Mouse (Mus musculus): ENCODE data around the gene Chl1. TPM values are rescaled to one million over a fixed set of nuclear protein-coding genes. Genes with fewer than 3 reads are reported as not detected.

Chl1 gene
- polyA plus RNA-seq, 1 experiment from 2014 or later, result 0.86 TPM

DNA sequence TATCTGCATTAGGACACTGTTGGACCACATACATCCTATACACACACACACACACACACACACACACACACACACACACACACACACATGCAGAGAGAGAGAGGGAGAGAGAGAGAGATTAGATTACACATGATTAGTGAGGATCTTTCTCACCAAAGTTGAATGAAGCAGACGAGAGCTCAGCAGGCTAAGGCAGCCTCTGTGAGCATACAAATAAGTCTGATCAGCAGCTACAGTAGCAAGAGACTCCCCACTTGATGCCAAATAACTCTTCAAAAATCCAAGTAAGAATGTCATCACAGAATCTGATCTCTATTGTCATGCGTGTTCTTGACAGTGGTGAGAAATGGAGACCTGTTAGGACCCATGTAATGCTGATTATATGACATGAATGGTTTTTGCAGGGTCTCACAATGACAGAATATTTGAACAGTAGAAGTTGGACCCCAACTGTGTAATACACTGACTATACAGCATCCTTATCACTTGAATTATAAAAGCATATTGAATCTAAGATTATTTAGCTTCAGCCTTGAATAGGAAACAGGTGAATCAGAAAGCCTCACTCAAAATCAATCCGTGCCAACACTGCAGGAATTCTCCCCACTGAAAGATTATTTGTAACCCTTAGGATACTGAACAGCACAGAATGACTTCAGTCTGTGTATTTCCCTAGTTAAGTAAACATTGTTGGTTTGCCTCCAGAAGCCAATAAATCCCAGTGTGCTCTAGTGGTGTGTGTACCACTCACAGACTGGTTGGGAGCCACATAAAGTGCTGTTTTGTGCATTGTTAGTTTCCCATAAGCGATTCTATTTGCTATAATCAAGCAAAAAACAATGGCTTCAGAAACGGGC, 47.9 kb downstream of the Chl1 start:
- Histone ChIP-seq H3K9ac (no peak overlapping the region), H3K36me3 (no peaks in the 10 kb centered on the region), H3K27ac (no peak overlapping the region), H3K4me3 (replicated peaks) (no peak overlapping the region), H3K4me1 (no peaks in the 10 kb centered on the region), H3K27me3 (no peaks in the 10 kb centered on the region), H3K4me2 (no peak overlapping the region), H3K9me3 (replicated peaks) (no peaks in the 10 kb centered on the region)
- 70% methylated on average over 5 of the region's 5 CpGs for WGBS
- no peak for ATAC-seq (replicated peaks; ENCODE audit: low FRiP score)

DNA sequence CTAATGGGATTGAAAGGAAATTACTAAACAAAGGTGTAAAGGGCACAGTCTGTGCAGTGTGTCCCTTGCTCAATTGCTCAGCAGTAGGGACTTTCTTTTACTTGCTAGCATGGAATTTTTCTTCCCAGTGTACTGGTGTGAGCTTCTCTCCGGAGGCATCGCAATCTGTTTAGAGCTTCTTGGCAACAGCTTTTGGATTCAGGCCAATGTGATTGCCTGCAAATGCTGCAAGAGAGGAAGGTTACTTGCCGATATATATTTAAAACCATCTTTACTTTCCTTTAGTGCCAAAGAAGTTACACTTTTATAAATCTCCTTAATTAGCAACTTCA, 48.5 kb downstream of the Chl1 start:
- H3K27ac ChIP-seq, result no peak overlapping the region
- no peaks in the 10 kb centered on the region for H3K9me3 ChIP-seq (replicated peaks)
- WGBS, result 64% methylated on average over 3 of the region's 3 CpGs
- no peaks in the 10 kb centered on the region for H3K36me3 ChIP-seq
- H3K27me3 ChIP-seq, result no peaks in the 10 kb centered on the region
- no peak overlapping the region for H3K4me3 ChIP-seq (replicated peaks)
- no peak overlapping the region for H3K4me2 ChIP-seq
- no peak for ATAC-seq (replicated peaks; ENCODE audit: low FRiP score)
- no peak overlapping the region for H3K9ac ChIP-seq
- no peaks in the 10 kb centered on the region for H3K4me1 ChIP-seq

DNA sequence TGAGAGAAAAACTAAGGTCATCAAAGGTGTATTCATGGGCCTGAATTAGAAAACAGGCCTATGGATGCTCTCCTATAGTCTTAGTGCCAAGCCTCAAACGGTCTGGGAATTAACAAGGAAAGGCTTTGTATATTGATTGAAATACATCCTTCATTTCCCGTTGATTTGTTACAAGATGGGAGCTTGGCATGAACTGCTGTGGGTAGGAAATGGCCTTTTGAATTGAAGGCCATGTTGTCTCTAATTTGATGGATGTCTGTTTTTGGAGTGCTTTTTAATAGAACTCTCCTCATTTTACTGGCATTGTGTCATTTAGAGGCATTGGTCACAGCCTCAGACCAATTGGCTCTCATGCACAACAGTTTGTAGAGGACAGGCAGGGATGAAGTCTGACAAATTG, 49.0 kb downstream of the Chl1 start:
- Histone ChIP-seq H3K9me3 (replicated peaks) (no peaks in the 10 kb centered on the region), H3K27me3 (no peaks in the 10 kb centered on the region), H3K36me3 (no peaks in the 10 kb centered on the region), H3K4me3 (replicated peaks) (no peak overlapping the region), H3K27ac (no peak overlapping the region), H3K4me2 (no peak overlapping the region), H3K9ac (no peak overlapping the region), H3K4me1 (no peaks in the 10 kb centered on the region)
- WGBS, result 67% methylated on average over 2 of the region's 2 CpGs
- no peak for ATAC-seq (replicated peaks; ENCODE audit: low FRiP score)

DNA sequence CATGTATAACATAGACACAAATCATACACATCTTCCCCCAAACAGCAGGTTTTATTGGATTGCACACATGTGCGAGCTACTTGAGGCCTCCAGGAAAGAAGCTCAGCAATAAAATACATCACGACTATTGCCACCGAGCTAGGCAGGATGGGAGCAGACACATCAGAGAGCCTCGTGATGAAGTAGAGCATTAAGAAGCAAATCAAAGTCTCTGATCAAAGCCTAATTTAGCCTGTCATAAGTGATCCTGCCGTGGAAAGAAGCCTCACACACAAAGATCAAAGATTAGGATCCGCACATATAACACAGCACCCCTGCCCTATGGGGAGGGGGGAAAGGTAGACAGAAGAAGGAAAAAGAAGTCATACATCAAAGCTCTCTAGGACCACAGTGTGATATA, 54.4 kb downstream of the Chl1 start:
- no peaks in the 10 kb centered on the region for H3K4me1 ChIP-seq
- ATAC-seq (replicated peaks; ENCODE audit: low FRiP score), result no peak
- no peaks in the 10 kb centered on the region for H3K27me3 ChIP-seq
- 40% methylated on average over 6 of the region's 6 CpGs for WGBS
- no peak overlapping the region for H3K4me3 ChIP-seq (replicated peaks)
- H3K36me3 ChIP-seq, result no peaks in the 10 kb centered on the region
- no peak overlapping the region for H3K9ac ChIP-seq
- no peak overlapping the region for H3K27ac ChIP-seq
- no peak overlapping the region for H3K4me2 ChIP-seq
- no peaks in the 10 kb centered on the region for H3K9me3 ChIP-seq (replicated peaks)

DNA sequence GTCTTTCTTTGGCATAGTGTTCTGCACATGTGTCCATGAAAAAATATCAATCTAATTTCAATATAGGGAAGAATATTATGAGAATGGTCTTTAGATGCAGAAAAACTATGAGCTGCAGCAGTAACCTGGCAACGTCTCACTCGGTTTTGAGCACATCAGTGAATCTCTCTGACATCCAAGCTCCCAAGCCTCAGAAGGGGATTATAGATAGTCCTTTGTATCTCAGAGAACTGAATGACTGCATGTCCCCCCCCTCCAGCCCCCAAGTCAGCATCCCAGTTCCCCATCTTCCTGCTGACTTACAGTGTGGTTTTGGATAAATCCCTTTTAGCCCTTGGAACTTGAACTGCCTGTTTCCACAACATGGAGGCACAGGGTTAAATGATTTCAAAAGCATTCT, 56.9 kb downstream of the Chl1 start:
- Histone ChIP-seq H3K27me3 (no peaks in the 10 kb centered on the region), H3K27ac (no peak overlapping the region), H3K4me1 (no peaks in the 10 kb centered on the region), H3K4me2 (no peak overlapping the region), H3K4me3 (replicated peaks) (no peak overlapping the region), H3K9ac (no peak overlapping the region), H3K36me3 (no peaks in the 10 kb centered on the region), H3K9me3 (replicated peaks) (no peaks in the 10 kb centered on the region)
- no peak for ATAC-seq (replicated peaks; ENCODE audit: low FRiP score)
- WGBS, result 63% methylated on average over 2 of the region's 2 CpGs

DNA sequence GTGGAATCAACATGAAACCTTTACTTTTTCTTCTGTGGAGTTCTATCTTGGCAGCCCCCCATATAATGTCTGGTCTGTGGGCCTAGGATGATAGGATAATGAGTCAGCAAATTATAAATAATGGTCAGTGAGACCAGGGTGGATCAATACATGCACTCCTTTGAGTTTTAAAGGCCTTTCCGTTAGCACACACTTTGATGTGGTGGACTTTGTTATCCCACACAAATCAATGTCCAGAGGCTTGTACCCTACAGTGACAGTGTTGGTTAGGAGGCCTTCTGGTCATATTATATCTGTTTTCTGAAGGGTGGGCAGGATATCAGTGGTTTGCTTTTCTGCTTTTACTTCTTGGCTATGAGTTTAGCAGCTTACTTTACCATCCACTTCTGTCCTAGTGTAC, 62.3 kb downstream of the Chl1 start:
- ATAC-seq (replicated peaks; ENCODE audit: low FRiP score), result no peak
- H3K36me3 ChIP-seq, result no peaks in the 10 kb centered on the region
- H3K9ac ChIP-seq, result no peak overlapping the region
- no peak overlapping the region for H3K27ac ChIP-seq
- no peak overlapping the region for H3K4me3 ChIP-seq (replicated peaks)
- no peak overlapping the region for H3K4me2 ChIP-seq
- no peaks in the 10 kb centered on the region for H3K9me3 ChIP-seq (replicated peaks)
- no peaks in the 10 kb centered on the region for H3K27me3 ChIP-seq
- WGBS, result 45% methylated on average over 1 of the region's 1 CpGs
- H3K4me1 ChIP-seq, result no peaks in the 10 kb centered on the region

GRCm38 (mm10) chr6:103584224-103584623, 73.8 kb downstream of the Chl1 start:
- no peaks in the 10 kb centered on the region for H3K36me3 ChIP-seq
- H3K27me3 ChIP-seq, result no peaks in the 10 kb centered on the region
- no peak overlapping the region for H3K4me3 ChIP-seq (replicated peaks)
- no peak overlapping the region for H3K9ac ChIP-seq
- H3K4me2 ChIP-seq, result no peak overlapping the region
- WGBS, result 89% methylated on average over 1 of the region's 1 CpGs
- no peak for ATAC-seq (replicated peaks; ENCODE audit: low FRiP score)
- H3K27ac ChIP-seq, result no peak overlapping the region
- no peaks in the 10 kb centered on the region for H3K4me1 ChIP-seq
- peaks cover 2% of the 10 kb centered on the region; the same call in 1 of the 2 replicates for H3K9me3 ChIP-seq (replicated peaks)

- WGBS, result 52% methylated on average over 1 of the region's 1 CpGs
- Histone ChIP-seq H3K27me3 (no peaks in the 10 kb centered on the region), H3K9me3 (replicated peaks) (peaks cover 2% of the 10 kb centered on the region; the same call in 1 of the 2 replicates), H3K4me1 (no peaks in the 10 kb centered on the region), H3K9ac (no peak overlapping the region), H3K36me3 (no peaks in the 10 kb centered on the region), H3K4me2 (no peak overlapping the region), H3K27ac (no peak overlapping the region), H3K4me3 (replicated peaks) (no peak overlapping the region)
- ATAC-seq (replicated peaks; ENCODE audit: low FRiP score), result no peak
Observed at GRCm38 (mm10) chr6:103585667-103586066, 75.3 kb downstream of the Chl1 start.

DNA sequence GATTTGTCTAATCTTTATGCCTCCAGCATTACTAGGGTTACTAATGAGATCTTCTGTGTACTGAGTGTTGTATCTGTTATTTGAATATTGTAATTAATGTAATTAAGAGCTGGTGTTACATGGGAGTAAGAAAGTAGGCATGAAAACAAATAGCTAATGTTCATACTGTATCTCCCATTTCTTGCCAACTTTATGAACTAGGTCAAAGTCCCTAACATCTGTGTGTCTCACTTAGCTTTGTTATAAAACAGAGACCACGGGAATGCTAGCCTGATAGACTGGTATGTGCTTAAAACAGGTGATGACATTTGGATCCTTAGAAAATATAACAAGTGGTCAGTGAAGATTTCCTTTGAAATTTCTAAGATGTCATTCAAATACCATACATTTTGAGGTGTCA, 75.7 kb downstream of the Chl1 start:
- no peaks in the 10 kb centered on the region for H3K27me3 ChIP-seq
- no peak overlapping the region for H3K4me3 ChIP-seq (replicated peaks)
- no peaks in the 10 kb centered on the region for H3K36me3 ChIP-seq
- H3K27ac ChIP-seq, result no peak overlapping the region
- no peak overlapping the region for H3K9ac ChIP-seq
- H3K4me2 ChIP-seq, result no peak overlapping the region
- no peak for ATAC-seq (replicated peaks; ENCODE audit: low FRiP score)
- 70% methylated on average over 1 of the region's 1 CpGs for WGBS
- H3K4me1 ChIP-seq, result no peaks in the 10 kb centered on the region
- peaks cover 2% of the 10 kb centered on the region; the same call in 1 of the 2 replicates for H3K9me3 ChIP-seq (replicated peaks)

GRCm38 (mm10) chr6:103602070-103602469, 91.7 kb downstream of the Chl1 start:
- no peaks in the 10 kb centered on the region for H3K4me1 ChIP-seq

GRCm38 (mm10) chr6:103610656-103611055, 100.3 kb downstream of the Chl1 start:
- H3K27ac ChIP-seq, result no peak overlapping the region
- H3K27me3 ChIP-seq, result no peaks in the 10 kb centered on the region
- H3K9ac ChIP-seq, result no peak overlapping the region
- no peaks in the 10 kb centered on the region for H3K9me3 ChIP-seq (replicated peaks)
- H3K4me2 ChIP-seq, result no peak overlapping the region
- no peak for ATAC-seq (replicated peaks; ENCODE audit: low FRiP score)
- no peak overlapping the region for H3K4me3 ChIP-seq (replicated peaks)
- H3K4me1 ChIP-seq, result no peaks in the 10 kb centered on the region
- WGBS, result 74% methylated on average over 3 of the region's 3 CpGs
- H3K36me3 ChIP-seq, result no peaks in the 10 kb centered on the region

More at GRCm38 (mm10) chr6:103602070-103602469, 91.7 kb downstream of the Chl1 start:
- Histone ChIP-seq H3K4me2 (no peak overlapping the region), H3K9me3 (replicated peaks) (no peaks in the 10 kb centered on the region), H3K4me3 (replicated peaks) (no peak overlapping the region), H3K27me3 (no peaks in the 10 kb centered on the region), H3K9ac (no peak overlapping the region), H3K36me3 (no peaks in the 10 kb centered on the region), H3K27ac (no peak overlapping the region)
- 45% methylated on average over 4 of the region's 4 CpGs for WGBS
- ATAC-seq (replicated peaks; ENCODE audit: low FRiP score), result no peak

GRCm38 (mm10) chr6:103612626-103613025, 102.2 kb downstream of the Chl1 start:
- Histone ChIP-seq H3K4me2 (no peak overlapping the region), H3K4me3 (replicated peaks) (no peak overlapping the region), H3K9me3 (replicated peaks) (no peaks in the 10 kb centered on the region), H3K27me3 (no peaks in the 10 kb centered on the region), H3K27ac (no peak overlapping the region), H3K4me1 (no peaks in the 10 kb centered on the region), H3K36me3 (no peaks in the 10 kb centered on the region), H3K9ac (no peak overlapping the region)
- ATAC-seq (replicated peaks; ENCODE audit: low FRiP score), result no peak
- 50% methylated on average over 3 of the region's 3 CpGs for WGBS

GRCm38 (mm10) chr6:103613714-103614113, 103.3 kb downstream of the Chl1 start:
- Histone ChIP-seq H3K4me2 (no peak overlapping the region), H3K9me3 (replicated peaks) (no peaks in the 10 kb centered on the region), H3K36me3 (no peaks in the 10 kb centered on the region), H3K9ac (no peak overlapping the region), H3K27me3 (no peaks in the 10 kb centered on the region), H3K4me3 (replicated peaks) (no peak overlapping the region), H3K4me1 (no peaks in the 10 kb centered on the region), H3K27ac (no peak overlapping the region)
- no peak for ATAC-seq (replicated peaks; ENCODE audit: low FRiP score)
- 66% methylated on average over 3 of the region's 3 CpGs for WGBS

Measured in kidney, embryonic 15.5 days (tissue).